Mouse (Mus musculus) stomach, embryonic 14.5 days (tissue): ENCODE data around the gene Map7. TPM values are rescaled to one million over a fixed set of nuclear protein-coding genes. Genes with fewer than 3 reads are reported as not detected.

ENCODE experiments used
- ATAC-seq: fragments of 200-750 bp; cut with Nextera tagmentation; 2 replicates; pipeline ENCODE4 v1.8.0; 2017; ENCODE audit warnings: low read depth, moderate TSS enrichment; ENCODE audit not compliant: insufficient number of reproducible peaks, insufficient read depth, low FRiP score
- H3K27ac ChIP-seq: fragments of 300-500 bp; sonication (generic); 2 replicates; pipeline ENCODE4 v1.5.1; 2014; ENCODE audit warnings: mild to moderate bottlenecking, low read length, moderate library complexity, mixed read lengths
- H3K27me3 ChIP-seq: fragments of 300-500 bp; sonication (generic); 2 replicates; pipeline ENCODE4 v1.6.1; 2014; ENCODE audit warnings: low read length, control low read depth, mixed read lengths; ENCODE audit not compliant: control insufficient read depth, insufficient read depth
- H3K36me3 ChIP-seq: fragments of 300-500 bp; sonication (generic); 2 replicates; pipeline ENCODE4 v1.6.1; 2014; ENCODE audit warnings: mild to moderate bottlenecking, control low read depth, low read length, moderate library complexity, mixed read lengths; ENCODE audit not compliant: control insufficient read depth, insufficient read depth
- H3K4me1 ChIP-seq: fragments of 300-500 bp; sonication (generic); 2 replicates; pipeline ENCODE4 v1.6.1; 2014; ENCODE audit warnings: low read length, control low read depth, mixed read lengths; ENCODE audit not compliant: control insufficient read depth, insufficient read depth
- H3K4me2 ChIP-seq: fragments of 300-500 bp; sonication (generic); replicated peaks from 2 replicates; pipeline ENCODE4 v1.6.1; 2014; ENCODE audit warnings: low read depth, low read length, control low read depth
- H3K4me3 ChIP-seq: fragments of 300-500 bp; sonication (generic); 2 replicates; pipeline ENCODE4 v1.5.1; 2014; ENCODE audit warnings: low read depth, low read length, control low read depth
- H3K9ac ChIP-seq: fragments of 300-500 bp; sonication (generic); replicated peaks from 2 replicates; pipeline ENCODE4 v1.6.1; 2014; ENCODE audit warnings: low read depth, mild to moderate bottlenecking, control low read depth, low read length, moderate library complexity, mixed read lengths
- H3K9me3 ChIP-seq: fragments of 300-500 bp; sonication (generic); 2 replicates; pipeline ENCODE4 v1.6.1; 2016; ENCODE audit warnings: low read depth, low read length, control low read depth; ENCODE audit not compliant: control insufficient read depth
- WGBS: fragments of 180-500 bp; shearing (Covaris S2); extraction: QIAGEN DNeasy Blood & Tissue Kit; methylation state at CpG from one replicate; pipeline ENCODE4 v1.1.7; 2014; 5-methylcytosine and 5-hydroxymethylcytosine counted together
- polyA plus RNA-seq: library from polyadenylated mRNA; unstranded; fragments of >200 nt; fragmentation: Nextera tagmentation; extraction: Ambion mirVana; gene quantifications from 2 replicates; pipeline ENCODE4 v1.2.1, GENCODE M21; 2014

The Map7 gene
- 12.0 and 14.4 TPM in 2 replicates for polyA plus RNA-seq

DNA sequence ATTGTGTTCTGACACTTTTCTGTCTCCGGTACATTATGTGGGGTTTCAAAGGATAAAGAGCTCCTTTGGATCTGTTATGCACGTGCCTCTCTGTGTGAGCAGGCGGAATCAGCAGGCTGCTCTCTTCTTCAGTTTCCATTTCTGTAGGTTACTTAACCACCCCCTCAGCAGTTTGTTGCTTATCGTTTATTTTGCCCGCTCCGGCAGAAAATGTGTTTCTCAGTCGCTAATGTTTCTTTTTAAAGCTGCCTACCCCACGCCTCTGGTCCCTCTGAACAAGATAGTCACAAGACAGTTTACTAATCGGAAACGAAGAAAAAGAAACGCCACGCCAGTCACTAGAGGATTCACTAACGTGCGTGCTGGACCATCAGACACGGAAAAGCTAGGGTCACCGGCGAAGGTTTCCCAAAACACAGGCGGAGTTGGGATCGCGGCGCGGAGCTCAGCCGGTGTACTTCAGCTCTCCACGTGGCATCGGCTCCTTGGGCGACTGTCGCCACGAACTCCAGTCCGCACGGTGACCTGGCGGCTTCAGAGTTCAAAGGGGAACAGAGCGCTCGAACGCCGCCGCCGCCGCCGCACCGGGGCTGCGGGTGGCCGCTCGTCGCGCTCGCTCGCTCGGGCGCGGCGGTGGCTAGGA is at the start of gene Map7:
Gene Map7, plus strand, starts transcription at position 342 of the 643 bp plus-strand sequence.
- H3K36me3 ChIP-seq: no peaks in the 10 kb centered on the region
- H3K4me3 ChIP-seq: peak within 1 kb of the TSS; percentile 63
- H3K9me3 ChIP-seq: no peaks in the 10 kb centered on the region
- peak within 1 kb of the TSS; percentile 45; the same call in 1 of the 2 replicates for H3K27ac ChIP-seq
- 4% methylated on average over 51 of the region's 51 CpGs for WGBS
- peak within 1 kb of the TSS; percentile 76 for H3K4me2 ChIP-seq
- no peaks in the 10 kb centered on the region for H3K4me1 ChIP-seq
- H3K9ac ChIP-seq: peak within 1 kb of the TSS; percentile 57
- peak; percentile 15; the same call in 1 of the 2 replicates for ATAC-seq
- no peaks in the 10 kb centered on the region for H3K27me3 ChIP-seq

DNA sequence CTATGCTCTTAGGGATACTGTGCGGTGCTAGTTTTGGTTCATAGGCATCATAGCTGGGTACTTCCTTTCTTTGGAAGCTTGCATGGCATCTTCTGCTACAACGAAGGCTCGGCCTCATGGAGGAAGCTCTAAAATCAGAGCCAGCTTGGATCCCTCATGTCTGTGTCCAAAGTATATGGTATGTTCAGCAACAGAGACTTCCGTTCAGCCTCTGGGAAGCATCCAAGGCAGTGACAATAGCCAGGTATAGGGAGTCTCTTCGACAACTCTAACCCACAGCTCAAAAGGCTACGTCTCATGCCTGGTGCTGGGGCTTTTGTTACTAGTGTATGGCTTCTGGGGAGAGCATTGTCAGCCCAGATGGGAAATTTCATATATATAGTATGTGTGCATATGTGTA is 46.8 kb upstream of the Map7 start:
- Histone ChIP-seq H3K9ac (no peak overlapping the region), H3K9me3 (no peaks in the 10 kb centered on the region), H3K36me3 (no peaks in the 10 kb centered on the region), H3K27me3 (no peaks in the 10 kb centered on the region), H3K27ac (no peak overlapping the region), H3K4me1 (peaks cover 3% of the 10 kb centered on the region; the same call in 1 of the 2 replicates), H3K4me2 (no peak overlapping the region), H3K4me3 (no peak overlapping the region)
- no peak for ATAC-seq
- WGBS: 89% methylated on average over 6 of the region's 6 CpGs

DNA sequence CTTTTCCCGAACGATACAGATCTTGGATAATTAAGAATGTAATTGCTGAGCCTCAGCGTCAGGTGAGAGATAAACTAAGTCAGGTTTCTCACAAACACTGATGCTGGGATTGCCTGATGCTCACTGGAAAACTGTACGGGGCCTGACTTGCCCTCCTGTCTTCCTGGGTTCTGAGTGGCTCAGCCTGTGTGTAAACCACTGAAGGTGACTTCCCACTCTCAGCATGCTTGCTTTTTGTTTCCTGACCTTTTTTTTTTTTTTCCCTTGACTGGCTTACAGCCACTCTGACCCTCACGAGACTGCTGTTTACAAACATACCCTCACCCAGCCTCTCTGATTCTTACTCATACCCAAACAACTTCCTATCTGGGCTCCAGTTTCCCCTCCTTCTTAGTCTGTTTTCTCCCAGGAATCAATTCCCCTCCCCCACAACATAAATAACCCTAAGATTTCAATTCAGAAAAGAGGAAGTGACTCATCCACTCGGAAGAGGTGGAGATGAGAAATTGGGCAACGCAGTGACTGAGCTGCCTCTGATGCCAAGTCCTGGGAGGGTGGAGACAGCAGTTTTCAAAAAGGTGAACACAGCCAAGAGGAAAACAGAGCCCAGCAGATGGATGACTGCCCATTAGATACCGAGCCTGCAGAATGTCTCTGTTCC is 43.9 kb upstream of the Map7 start:
- WGBS: 50% methylated on average over 8 of the region's 8 CpGs
- Histone ChIP-seq H3K4me1 (peaks cover 3% of the 10 kb centered on the region; the same call in 1 of the 2 replicates), H3K36me3 (no peaks in the 10 kb centered on the region), H3K9ac (no peak overlapping the region), H3K27ac (no peak overlapping the region), H3K27me3 (no peaks in the 10 kb centered on the region), H3K4me2 (no peak overlapping the region), H3K9me3 (no peaks in the 10 kb centered on the region), H3K4me3 (no peak overlapping the region)
- ATAC-seq: no peak

DNA sequence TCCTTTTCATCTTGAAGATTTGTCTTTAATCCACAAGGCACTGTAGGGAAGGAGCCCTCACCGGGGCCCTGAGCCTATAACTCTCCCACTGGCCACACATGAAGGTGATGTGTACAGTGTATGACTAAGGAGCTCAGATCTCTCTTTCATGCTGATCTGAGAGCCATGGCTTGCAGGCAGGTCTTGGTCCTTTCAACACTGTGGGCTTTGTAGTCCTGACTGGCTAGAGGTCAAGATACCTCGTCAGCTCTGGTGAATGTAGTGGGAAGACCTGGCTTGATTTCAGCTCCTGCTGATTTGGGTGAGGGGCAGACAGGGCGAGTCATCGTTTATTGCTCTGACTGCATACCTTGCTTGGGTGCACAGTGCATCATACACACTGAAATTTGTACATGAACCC is 42.7 kb upstream of the Map7 start:
- no peaks in the 10 kb centered on the region for H3K27me3 ChIP-seq
- ATAC-seq: no peak
- WGBS: 74% methylated on average over 4 of the region's 4 CpGs
- no peaks in the 10 kb centered on the region for H3K36me3 ChIP-seq
- no peaks in the 10 kb centered on the region for H3K9me3 ChIP-seq
- no peak overlapping the region for H3K9ac ChIP-seq
- H3K4me1 ChIP-seq: peaks cover 3% of the 10 kb centered on the region; the same call in 1 of the 2 replicates
- no peak overlapping the region for H3K27ac ChIP-seq
- no peak overlapping the region for H3K4me2 ChIP-seq
- no peak overlapping the region for H3K4me3 ChIP-seq

DNA sequence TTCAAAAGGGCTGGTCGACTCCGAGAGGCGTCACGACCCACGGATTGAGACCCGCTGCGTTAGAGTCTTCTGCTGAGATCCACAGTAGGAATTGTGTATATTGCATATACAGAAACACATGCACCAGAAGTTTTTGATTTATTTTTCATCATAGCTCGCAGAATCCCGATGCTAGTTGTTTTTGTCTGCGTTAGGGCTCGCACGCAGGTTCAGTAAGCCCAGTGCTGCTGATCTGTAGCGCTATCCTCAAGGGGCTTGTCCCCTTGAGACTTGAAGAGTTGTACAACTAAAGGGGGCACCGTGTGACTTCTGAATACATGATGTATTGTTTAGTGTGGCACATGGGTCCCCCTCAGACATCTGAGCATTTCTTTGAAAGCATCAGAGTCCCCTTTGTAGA is 41.2 kb upstream of the Map7 start:
- ATAC-seq: no peak
- Histone ChIP-seq H3K9me3 (no peaks in the 10 kb centered on the region), H3K9ac (no peak overlapping the region), H3K4me2 (no peak overlapping the region), H3K27ac (no peak overlapping the region), H3K27me3 (no peaks in the 10 kb centered on the region), H3K36me3 (no peaks in the 10 kb centered on the region), H3K4me3 (no peak overlapping the region), H3K4me1 (peaks cover 3% of the 10 kb centered on the region; the same call in 1 of the 2 replicates)
- WGBS: 92% methylated on average over 14 of the region's 14 CpGs

DNA sequence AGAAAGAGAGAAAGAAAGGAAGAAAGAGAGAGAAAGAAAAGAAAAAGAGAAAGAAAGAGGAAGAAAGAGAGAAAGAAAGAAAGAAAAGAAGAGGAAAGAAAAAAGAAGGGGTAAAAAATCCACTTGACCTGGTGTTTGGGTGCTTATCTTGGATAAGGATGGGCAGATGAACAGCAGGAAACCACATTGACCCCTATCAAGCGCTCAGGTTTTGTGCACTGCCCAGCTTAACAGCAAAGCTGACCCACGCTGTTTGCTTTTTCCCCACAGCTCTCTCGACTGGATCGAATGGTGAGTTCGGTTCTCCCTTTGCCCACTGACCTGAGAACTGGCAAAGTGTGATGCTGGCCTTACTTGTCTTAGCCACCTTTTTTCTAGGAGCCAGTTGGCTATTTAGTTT is 36.8 kb upstream of the Map7 start:
- Histone ChIP-seq H3K9me3 (no peaks in the 10 kb centered on the region), H3K9ac (no peak overlapping the region), H3K4me2 (no peak overlapping the region), H3K27me3 (no peaks in the 10 kb centered on the region), H3K4me3 (no peak overlapping the region), H3K4me1 (no peaks in the 10 kb centered on the region), H3K36me3 (no peaks in the 10 kb centered on the region), H3K27ac (no peak overlapping the region)
- WGBS: 85% methylated on average over 5 of the region's 5 CpGs
- no peak for ATAC-seq

DNA sequence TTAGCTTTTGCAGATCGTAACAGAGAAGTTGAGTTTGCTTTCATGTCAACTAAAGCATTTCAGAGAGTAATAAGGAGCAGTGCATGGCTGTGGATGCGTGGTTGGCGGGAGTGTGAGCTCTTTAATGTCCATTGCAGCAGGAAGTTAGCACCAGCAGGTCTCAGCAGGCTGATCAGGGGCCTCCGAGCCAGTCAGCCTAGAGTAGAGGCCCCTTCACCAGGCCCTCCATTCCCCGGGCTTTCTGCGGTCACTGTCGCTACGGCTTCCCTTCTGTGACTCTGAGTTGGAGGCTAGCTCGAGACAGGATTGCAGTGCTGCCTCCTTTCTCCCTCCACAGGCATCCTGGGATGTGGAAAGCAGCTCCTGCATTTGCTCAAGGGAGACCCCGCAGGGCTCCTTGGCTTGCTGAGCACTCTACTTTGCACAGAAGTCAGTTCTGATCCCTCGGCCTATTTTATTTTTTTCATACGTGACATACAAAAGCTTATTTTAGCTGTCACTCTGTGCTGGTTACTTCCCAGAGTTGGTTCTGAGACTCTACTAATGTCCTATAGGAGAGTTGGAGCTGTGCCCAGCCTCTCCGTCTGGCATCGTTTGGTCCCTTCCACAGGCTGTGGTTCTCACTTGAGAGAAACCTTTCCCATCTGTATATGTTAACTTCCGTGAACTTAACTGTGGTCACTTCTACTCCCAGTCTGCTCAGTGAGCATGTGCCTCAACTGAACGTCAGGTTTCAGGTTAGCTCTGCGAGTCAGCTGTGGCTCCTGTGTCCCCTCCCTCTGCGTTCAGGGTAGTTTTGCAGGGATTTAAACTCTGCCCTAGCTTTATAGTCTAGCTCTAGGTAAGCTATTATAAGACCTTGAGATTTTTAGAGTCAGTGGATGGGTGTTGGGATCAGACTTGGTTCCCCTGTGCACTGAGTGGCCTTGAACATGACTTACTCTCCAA is 36.0 kb upstream of the Map7 start:
- no peak overlapping the region for H3K27ac ChIP-seq
- no peak for ATAC-seq

More for the DNA sequence above, 36.0 kb upstream of the Map7 start:
- Histone ChIP-seq H3K9me3 (no peaks in the 10 kb centered on the region), H3K27me3 (no peaks in the 10 kb centered on the region), H3K9ac (no peak overlapping the region), H3K4me1 (no peaks in the 10 kb centered on the region), H3K36me3 (no peaks in the 10 kb centered on the region), H3K4me3 (no peak overlapping the region), H3K4me2 (no peak overlapping the region)
- WGBS: 78% methylated on average over 18 of the region's 18 CpGs
